Mouse (Mus musculus) v-Abl transformed pro-B cells (cell line): ENCODE results near the gene Alkbh3.

Source experiments
- in situ Hi-C, 2 experiments: fragments of 400-800 bp; cut with MboI; formaldehyde crosslinking; loops; one replicate each; pipeline ENCODE4 v1.15.1; 2025; ENCODE audit not compliant: unreplicated experiment in 2 of 2

The Alkbh3 gene

GRCm38 (mm10) chr2:94001411-94001810, 9.2 kb downstream of the Alkbh3 start:
- in situ Hi-C loops = no loop called here

DNA sequence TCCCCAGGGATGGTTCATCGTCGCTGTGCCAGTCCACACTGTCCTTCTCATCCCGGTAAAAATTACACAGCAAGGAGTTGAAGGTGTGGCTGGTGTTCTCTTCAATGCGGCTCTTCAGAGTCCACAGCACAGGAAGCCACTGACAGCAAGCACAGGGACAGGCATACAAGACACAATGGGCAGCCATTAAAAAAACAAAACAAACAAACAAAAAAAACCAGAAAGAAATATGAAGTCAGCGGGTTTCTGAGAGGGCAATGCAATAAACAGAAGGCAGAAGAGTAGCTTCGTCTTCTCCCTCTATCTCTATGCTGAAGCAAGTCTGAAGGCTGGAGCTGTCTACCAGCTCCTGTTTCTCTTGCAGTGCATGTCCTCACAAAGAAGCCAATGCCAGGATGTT, 14.4 kb downstream of the Alkbh3 start, which contains the start of gene Gm27027:
TSS of gene Gm27027 (minus strand) at position 101 of the 400 bp plus-strand sequence.
- in situ Hi-C loops = no loop called here

GRCm38 (mm10) chr2:93992810-93993209, 17.8 kb downstream of the Alkbh3 start:
- in situ Hi-C loops = loop anchor here in 1 of 2 experiments (5.0 kb wide), 1 partner anchor 111 kb away; no protein-coding TSS in a partner anchor

- in situ Hi-C loops = loop anchor here in 1 of 2 experiments (5.0 kb wide), 1 partner anchor 110 kb away; no protein-coding TSS in a partner anchor
These were observed 18.3 kb downstream of the Alkbh3 start for GRCm38 (mm10) chr2:93992259-93992658.

- in situ Hi-C loops = loop anchor here in 1 of 2 experiments (5.0 kb wide), 1 partner anchor 109 kb away; no protein-coding TSS in a partner anchor
These were observed 19.3 kb downstream of the Alkbh3 start for GRCm38 (mm10) chr2:93991336-93991735.

DNA sequence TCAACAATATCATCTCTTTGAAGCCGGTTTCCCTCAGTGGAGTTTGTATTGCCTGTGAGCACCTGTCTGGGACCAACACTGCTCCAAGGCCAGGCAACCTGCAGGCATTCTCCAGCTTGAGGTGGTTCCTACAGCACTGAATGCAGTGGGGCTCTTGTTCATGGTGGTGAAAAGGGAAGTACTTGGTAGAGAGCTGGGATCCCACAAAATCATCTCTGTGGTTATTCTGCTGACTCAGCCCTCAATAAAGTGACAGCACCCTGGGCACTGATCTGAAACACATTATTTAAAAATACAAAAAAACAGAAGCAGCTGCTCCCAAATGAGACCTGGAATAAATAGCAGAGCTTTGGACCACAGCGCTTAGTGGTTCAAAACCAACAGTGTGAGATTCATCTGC, 22.2 kb downstream of the Alkbh3 start:
- in situ Hi-C loops = no loop called here

DNA sequence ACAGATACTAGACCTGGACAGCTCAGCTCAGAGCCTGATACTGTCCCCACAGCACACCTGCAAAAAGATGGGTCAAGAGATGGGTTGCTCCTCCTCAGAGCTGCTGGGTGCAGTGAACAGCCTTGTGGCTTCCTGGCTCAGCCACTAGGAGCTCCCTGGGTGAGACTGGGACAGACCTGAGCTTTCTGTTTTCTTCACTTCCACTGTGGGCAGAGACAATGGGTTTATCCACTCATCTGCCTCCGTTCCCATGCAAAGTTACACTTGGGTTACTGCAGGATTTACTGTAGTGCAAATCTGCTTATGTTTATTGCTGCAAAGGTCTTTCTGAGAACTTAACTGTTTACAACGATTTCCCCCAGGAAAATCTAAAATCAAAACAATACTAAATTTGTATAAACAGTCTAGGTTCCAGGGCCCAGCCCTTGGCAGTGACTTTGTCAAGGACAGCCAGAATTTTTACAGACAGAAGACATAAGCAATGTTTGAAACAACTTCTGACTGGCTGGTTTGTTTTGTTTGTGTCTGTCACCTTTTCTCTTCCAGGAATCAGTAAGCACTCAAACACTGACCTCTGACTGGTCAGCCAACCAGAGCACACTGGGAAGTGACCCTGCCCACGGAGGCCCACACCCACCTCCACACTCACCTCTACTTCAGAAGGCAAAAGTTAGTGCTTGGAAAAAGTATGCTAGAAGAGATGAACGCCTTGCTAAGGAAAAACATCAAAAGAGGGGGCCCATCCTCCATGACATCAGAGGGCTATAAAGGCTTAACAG, 28.0 kb downstream of the Alkbh3 start:
- in situ Hi-C loops = no loop called here

DNA sequence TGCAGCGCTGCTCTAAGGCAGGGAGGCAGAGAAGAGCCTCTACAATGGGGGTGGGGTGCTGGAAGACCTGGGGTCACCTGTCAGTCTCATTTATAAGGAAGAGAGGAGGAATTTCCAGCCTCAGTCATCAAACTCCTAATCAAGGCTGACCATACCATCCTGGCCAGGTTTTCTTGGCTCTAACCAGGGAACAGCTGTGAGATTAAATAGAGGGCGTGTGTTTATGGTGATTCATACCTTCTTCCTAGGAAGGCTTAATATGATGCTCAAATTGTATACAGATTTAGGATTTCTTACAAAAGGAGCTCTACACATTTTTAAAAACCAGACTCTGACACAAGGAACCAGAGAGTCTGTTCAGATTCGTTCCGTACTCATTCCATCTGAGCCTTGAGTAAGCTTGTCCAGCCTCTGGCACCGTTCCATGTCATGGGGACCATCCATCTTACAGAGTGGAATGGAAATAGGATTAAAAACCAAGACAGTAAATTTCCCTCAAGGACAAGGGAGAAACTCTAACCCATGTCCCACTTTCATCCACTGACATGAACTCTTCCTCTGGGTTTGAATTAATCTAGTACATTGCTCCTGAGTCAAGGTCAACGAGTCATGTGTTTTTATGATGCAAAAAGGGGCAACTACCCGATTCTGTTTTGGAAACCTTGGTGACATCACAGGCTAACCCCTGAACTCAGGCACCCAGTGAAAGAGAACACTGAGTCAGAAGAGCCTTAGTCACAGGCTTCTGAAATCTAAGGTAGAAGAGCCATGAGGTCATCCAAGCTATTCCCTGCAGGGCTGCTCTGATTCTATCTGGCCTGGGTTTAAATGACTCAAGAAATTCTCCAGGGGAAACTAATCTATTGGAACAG, 31.1 kb downstream of the Alkbh3 start:
- in situ Hi-C loops = no loop called here

DNA sequence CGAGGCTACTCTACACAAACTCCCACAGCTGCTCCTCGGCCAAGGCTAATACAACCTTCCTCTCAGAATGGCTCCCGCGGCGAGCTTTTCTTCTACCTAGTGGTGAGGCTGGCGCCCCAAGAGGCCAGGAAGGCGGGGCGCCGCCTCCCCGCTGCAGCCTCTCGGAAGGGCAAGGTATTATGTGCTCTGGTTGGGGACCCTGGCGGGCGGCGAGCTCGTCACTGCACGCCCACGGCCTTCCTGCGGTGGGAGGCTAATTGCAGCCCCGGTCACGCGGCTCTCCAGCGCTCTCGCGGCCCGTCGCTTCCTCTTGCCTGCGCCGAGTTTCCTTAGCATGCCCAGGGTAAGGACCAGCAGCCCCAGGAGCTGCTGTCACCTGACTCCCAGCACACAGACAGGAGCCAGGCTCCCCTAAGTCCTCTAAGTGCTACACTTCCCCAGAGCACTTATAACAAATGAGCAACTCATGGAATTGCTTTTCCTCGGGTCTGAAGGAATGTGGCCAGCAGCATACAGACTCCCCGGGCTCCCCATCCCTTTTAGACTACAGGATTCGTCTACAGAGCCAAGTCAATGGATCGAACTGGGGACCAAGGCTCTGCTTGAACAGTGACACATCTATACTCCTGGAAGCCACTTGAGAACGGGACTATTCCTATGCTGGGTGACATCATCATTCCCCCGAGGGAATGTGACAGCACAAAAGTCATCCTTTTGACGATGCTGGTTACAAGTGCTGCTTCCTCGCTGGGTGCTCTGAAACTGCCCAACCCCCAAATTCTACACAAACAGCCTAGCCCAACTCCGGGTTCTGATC, 34.0 kb downstream of the Alkbh3 start:
- in situ Hi-C loops = no loop called here

GRCm38 (mm10) chr2:93975526-93976435, 34.8 kb downstream of the Alkbh3 start:
- in situ Hi-C loops = no loop called here

DNA sequence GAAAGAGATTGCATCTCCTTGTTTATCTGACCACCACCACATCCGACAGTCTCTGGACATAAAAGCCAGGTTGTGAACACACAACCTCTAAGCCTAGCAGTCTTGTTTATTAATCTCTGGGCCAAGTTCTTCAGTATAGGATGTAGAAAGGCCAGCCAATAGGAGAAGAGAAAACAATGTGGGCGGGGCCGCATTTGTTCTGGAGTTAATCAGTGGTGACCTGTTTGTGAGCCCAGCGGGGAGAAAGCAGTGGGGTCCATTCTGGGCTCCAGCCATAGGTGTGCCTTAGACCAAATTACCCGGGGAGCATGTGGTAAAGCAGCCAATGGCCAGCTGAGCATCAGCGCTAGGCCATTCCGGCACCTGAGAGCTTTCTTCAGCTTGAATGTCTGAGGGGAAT, 35.6 kb downstream of the Alkbh3 start:
- in situ Hi-C loops = no loop called here

GRCm38 (mm10) chr2:93971647-93972046, 39.0 kb downstream of the Alkbh3 start:
- in situ Hi-C loops = no loop called here

DNA sequence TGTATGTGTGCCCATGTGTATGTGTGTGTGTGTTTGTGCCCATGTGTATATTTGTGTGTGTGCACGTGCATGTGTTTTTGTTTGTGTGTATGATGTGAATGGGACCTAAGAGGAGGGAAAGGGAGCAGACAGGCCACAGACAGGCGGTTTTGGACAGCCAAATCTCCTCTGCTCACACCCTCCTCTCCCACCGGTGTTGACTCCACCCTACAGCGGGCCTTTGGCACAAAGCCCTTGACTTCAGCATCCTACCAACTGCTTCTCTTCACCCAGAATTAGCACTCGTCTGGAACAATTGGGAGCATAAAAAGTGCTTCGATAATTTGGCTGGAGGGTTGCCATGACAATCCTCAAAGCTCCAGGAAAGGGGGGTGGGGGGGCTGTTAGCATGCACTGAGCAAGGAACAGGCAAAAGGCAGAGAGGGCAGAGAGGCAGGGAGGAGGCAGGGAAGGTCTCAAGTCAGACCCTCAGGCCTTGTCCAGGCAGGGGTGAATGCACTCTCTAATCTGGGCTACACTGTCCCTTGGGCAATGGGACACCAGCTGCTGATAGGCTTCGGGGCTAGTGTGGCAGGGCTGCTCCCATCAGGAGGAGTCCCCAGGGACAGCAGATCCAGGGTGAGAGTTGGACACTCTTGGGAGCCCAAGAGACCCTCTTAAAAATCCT, 46.0 kb downstream of the Alkbh3 start:
- in situ Hi-C loops = no loop called here

- in situ Hi-C loops = no loop called here
These were observed 46.8 kb downstream of the Alkbh3 start for GRCm38 (mm10) chr2:93963802-93964201.

DNA sequence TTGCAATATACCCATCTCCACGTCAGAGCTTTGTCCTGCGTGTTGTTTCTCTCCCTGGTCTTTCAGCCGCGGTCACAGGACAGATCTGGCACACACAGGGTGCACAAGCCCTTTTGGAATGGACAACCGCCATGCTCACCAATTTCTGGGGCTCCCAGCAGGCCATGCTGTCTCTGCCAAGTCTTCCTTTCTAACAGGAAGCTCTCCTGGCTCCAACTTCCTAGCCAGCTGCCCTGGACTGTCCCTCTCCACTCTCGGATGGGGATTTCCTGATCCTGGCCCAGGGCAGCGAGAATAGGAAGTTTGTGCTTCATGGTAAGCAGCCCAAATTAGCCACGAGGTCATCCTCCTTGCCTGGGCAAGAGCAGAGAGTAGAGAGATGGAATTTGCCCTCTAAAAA, 48.9 kb downstream of the Alkbh3 start:
- in situ Hi-C loops = no loop called here

- in situ Hi-C loops = no loop called here
These were observed 51.3 kb downstream of the Alkbh3 start for GRCm38 (mm10) chr2:93959346-93959745.

GRCm38 (mm10) chr2:93958216-93958615, 52.4 kb downstream of the Alkbh3 start:
- in situ Hi-C loops = no loop called here

DNA sequence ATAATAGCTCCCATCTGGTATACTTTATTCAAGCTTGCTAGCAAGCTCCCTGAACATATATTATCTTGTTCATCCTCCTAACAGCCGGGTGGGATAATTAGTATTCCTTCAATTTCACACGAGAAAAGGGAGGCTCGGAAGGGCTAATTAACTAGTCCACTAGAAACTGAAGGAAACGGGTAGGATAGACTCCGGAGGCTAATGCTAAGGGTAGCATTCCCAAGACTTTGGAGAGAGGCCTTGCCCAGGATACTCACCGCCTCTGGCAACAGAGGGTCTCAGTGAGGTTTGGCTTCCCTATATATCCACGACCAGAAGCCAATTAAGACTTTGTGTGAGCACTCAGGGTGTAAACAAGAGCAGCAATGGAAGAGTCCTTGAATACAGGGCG, 52.8 kb downstream of the Alkbh3 start:
- in situ Hi-C loops = no loop called here
